Mouse (Mus musculus) hindbrain, postnatal 0 days (tissue): ENCODE measurements around the gene P3h3. TPM values are rescaled to one million over a fixed set of nuclear protein-coding genes. Genes with fewer than 3 reads are reported as not detected.

ENCODE experiments used
- ATAC-seq: fragments of 200-750 bp; cut with Nextera tagmentation; 2 replicates; pipeline ENCODE4 v1.8.0; 2017; ENCODE audit warnings: mild to moderate bottlenecking, moderate TSS enrichment, moderate library complexity
- DNase-seq: peaks from one replicate; pipeline ENCODE4 v3.0.0-alpha.2; 2015; ENCODE audit warnings: low spot score
- H3K27ac ChIP-seq: fragments of 300-500 bp; sonication (generic); 2 replicates; pipeline ENCODE4 v1.5.1; 2014; ENCODE audit warnings: mild to moderate bottlenecking
- H3K27me3 ChIP-seq: fragments of 300-500 bp; sonication (generic); 2 replicates; pipeline ENCODE4 v1.6.1; 2014; ENCODE audit warnings: low read length, mixed read lengths; ENCODE audit not compliant: insufficient read depth
- H3K36me3 ChIP-seq: fragments of 300-500 bp; sonication (generic); 2 replicates; pipeline ENCODE4 v1.6.1; 2014; ENCODE audit warnings: low read length, mixed read lengths; ENCODE audit not compliant: insufficient read depth
- H3K4me1 ChIP-seq: fragments of 300-500 bp; sonication (generic); 2 replicates; pipeline ENCODE4 v1.6.1; 2014; ENCODE audit warnings: antibody characterized with exemption, low read length, mixed read lengths; ENCODE audit not compliant: insufficient read depth
- H3K4me2 ChIP-seq: fragments of 300-500 bp; sonication (generic); 2 replicates; pipeline ENCODE4 v1.6.1; 2014; ENCODE audit warnings: low read depth, mild to moderate bottlenecking, low read length, moderate library complexity, mixed read lengths
- H3K4me3 ChIP-seq: fragments of 300-500 bp; sonication (generic); 2 replicates; pipeline ENCODE4 v1.5.1; 2014; ENCODE audit warnings: low read length
- H3K9ac ChIP-seq: fragments of 300-500 bp; sonication (generic); replicated peaks from 2 replicates; pipeline ENCODE4 v1.6.1; 2014; ENCODE audit warnings: mild to moderate bottlenecking, low read length, moderate library complexity, mixed read lengths
- H3K9me3 ChIP-seq: fragments of 300-500 bp; sonication (generic); 2 replicates; pipeline ENCODE4 v1.6.1; 2016; ENCODE audit warnings: low read length, mixed read lengths
- CTCF ChIP-seq: IDR thresholded peaks from 2 replicates; pipeline ENCODE4 v1.5.1; 2016; ENCODE audit warnings: antibody characterized with exemption, control low read depth, low read depth
- WGBS: fragments of 180-500 bp; shearing (Covaris S2); extraction: QIAGEN DNeasy Blood & Tissue Kit; methylation state at CpG from one replicate; pipeline ENCODE4 v1.1.7; 2014; 5-methylcytosine and 5-hydroxymethylcytosine counted together
- polyA plus RNA-seq: library from polyadenylated mRNA; unstranded; fragments of >200 nt; fragmentation: Nextera tagmentation; extraction: Ambion mirVana; gene quantifications from 2 replicates; pipeline ENCODE4 v1.2.1, GENCODE M21; 2015
- total RNA-seq: library from RNA; depleted of rRNA; stranded (reverse); fragments of >200 nt; gene quantifications from 2 replicates; pipeline ENCODE4 v1.2.3, GENCODE M21; 2014

The P3h3 gene
- total and polyA plus RNA-seq, 2 experiments from 2014 or later, result 11.3 to 71.3 TPM

DNA sequence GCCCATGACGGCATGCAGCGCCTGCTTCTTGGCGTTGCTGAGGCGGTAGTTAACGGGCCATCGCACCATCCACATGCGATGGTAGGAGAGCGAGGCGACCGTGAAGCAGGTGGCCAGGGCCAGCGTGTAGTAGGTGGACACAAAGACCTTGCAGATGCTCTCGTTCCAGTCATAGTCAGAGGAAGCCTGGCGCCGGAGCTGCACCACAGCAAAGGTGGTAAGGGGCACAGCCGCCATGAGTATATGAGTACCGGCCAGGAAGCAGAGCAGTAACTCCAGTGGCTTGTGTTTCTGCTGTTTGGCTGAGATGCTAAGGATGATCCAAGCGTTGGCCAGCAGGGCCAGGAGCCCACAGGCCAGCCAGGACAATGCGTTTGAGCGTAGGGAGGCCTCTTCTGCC is 3.7 kb upstream of the P3h3 start:
- peak overlapping the region; percentile 91 for H3K9ac ChIP-seq

GRCm38 (mm10) chr6:124860511-124860910 is 3.0 kb upstream of the P3h3 start:
- H3K36me3 ChIP-seq, result no peaks in the 10 kb centered on the region
- WGBS, result 73% methylated on average over 9 of the region's 9 CpGs
- no peak overlapping the region for H3K4me3 ChIP-seq
- H3K27me3 ChIP-seq, result no peaks in the 10 kb centered on the region
- H3K9me3 ChIP-seq, result no peaks in the 10 kb centered on the region
- H3K4me1 ChIP-seq, result peaks cover 31% of the 10 kb centered on the region
- no peak for TF ChIP-seq CTCF
- peak overlapping the region; percentile 97; the same call in 1 of the 2 replicates for H3K27ac ChIP-seq
- no peak overlapping the region for H3K4me2 ChIP-seq
- ATAC-seq (no peak), DNase-seq (no peak)
- H3K9ac ChIP-seq, result no peak overlapping the region

More for the DNA sequence above, 3.7 kb upstream of the P3h3 start:
- Histone ChIP-seq H3K27me3 (no peaks in the 10 kb centered on the region), H3K9me3 (no peaks in the 10 kb centered on the region), H3K4me1 (peaks cover 38% of the 10 kb centered on the region), H3K36me3 (no peaks in the 10 kb centered on the region), H3K4me3 (no peak overlapping the region), H3K4me2 (peak overlapping the region; percentile 81), H3K27ac (peak overlapping the region; percentile 97)
- no peak for ATAC-seq
- DNase-seq, result peak; percentile 15
- 67% methylated on average over 19 of the region's 19 CpGs for WGBS
- TF ChIP-seq CTCF, result no peak

DNA sequence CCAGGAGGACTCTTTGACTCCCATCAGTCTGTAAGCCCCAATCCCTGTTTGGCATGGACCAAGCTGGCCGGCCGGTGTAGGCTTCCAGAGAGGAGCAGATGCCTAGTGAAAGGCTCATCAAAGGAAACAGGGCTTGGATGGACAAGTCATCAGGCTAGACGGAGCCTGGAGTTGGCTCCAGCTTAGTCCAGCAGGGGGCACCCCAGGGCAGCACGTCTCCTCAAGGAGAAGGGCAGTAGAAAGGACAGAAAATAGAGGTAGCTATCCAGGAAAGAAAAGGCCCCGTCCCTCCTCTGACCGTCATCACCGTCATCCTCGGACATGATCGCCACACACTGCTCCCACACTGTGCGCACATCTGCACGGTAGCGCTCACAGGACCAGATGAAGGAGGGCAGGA is 2.2 kb upstream of the P3h3 start:
- Histone ChIP-seq H3K27ac (peak overlapping the region; percentile 42), H3K9me3 (no peaks in the 10 kb centered on the region), H3K9ac (no peak overlapping the region), H3K27me3 (no peaks in the 10 kb centered on the region), H3K36me3 (no peaks in the 10 kb centered on the region), H3K4me2 (no peak overlapping the region), H3K4me3 (no peak overlapping the region), H3K4me1 (peaks cover 24% of the 10 kb centered on the region)
- ATAC-seq (peak; percentile 8), DNase-seq (peak; percentile 90)
- 6% methylated on average over 12 of the region's 12 CpGs for WGBS
- peak; percentile 91 for TF ChIP-seq CTCF

DNA sequence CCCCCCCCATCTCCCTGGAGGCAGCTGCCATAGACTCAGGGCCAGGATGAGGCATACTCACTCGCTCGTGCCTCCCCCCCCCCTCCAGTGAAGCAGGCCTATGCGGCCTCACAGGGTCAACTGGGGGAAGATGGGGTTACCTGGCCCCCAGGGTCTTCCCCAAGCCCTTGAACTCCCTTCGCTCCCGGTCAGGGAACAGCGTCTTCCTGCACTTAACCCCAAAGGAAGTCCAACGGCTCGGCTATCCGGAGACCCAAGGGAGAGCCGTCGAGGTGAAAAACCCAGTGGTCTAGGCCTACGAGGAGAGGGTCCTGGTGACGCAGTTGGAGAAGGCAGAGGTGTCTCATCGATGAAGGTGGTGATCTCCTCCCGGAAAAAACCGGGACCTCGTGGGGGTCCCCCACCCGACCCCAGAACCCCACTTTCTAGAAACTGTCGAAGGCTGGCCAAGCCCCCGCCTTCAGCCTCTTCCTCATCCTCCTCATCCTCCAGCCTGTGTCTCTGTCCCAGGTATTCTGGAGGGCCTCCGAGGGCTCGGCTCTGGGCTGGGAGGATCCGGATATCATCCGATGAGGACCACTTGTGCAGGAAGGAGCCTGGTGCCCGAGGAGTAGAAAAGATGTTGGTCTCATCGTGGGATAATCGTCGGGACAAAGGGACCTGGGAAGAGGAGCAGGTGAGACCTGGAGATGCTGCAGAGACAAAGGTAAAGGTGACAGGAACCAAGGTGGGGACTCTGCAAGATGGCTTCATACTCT is 1.2 kb upstream of the P3h3 start:
- H3K4me3 ChIP-seq, result no peak overlapping the region
- H3K27ac ChIP-seq, result peak overlapping the region; percentile 98; the same call in 1 of the 2 replicates
- no peak overlapping the region for H3K4me2 ChIP-seq
- ATAC-seq (no peak), DNase-seq (no peak)
- no peaks in the 10 kb centered on the region for H3K27me3 ChIP-seq
- H3K9ac ChIP-seq, result peak overlapping the region; percentile 21; the same call in 1 of the 2 replicates
- H3K9me3 ChIP-seq, result no peaks in the 10 kb centered on the region
- H3K36me3 ChIP-seq, result no peaks in the 10 kb centered on the region
- no peak for TF ChIP-seq CTCF
- H3K4me1 ChIP-seq, result peaks cover 23% of the 10 kb centered on the region
- WGBS, result 80% methylated on average over 28 of the region's 28 CpGs

DNA sequence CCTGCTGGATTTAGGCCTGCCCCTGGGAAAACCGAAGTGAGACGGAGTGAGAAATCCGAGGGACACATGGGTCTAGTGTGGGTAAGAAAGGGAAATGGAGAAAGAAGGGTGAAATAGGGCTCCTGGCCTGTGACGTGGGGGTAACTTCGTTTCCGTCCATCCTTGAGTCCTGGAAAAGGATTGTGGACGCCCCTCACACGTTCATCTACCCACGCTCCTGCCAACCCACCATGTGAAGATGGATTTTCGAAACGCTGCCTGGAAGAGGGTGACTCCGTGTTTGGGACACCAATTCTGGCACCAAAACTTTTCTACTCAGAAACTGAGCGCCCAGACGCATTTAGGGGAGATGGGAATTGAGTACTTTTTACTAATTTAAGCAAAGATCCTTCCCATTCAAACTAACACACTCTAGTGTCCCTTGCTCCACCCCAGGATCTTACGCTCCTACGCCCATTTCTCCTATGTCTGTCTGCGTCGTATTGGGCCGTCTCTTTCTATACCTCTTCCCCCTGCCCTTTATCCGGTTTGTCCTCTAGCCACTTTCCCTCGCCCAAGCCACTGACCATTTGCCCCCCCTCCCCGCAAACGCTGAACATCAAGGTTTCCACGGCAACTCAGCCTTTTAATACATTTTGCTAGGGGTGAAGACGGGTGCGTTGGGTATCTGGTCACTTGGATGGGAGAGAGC is 433 bp upstream of the P3h3 start:
- WGBS, result 23% methylated on average over 26 of the region's 26 CpGs
- Histone ChIP-seq H3K27ac (peak overlapping the region; percentile 98), H3K36me3 (no peaks in the 10 kb centered on the region), H3K4me1 (peaks cover 20% of the 10 kb centered on the region), H3K9ac (peak overlapping the region; percentile 21; the same call in 1 of the 2 replicates), H3K27me3 (no peaks in the 10 kb centered on the region), H3K4me3 (peak overlapping the region; percentile 70), H3K4me2 (peak overlapping the region; percentile 93), H3K9me3 (no peaks in the 10 kb centered on the region)
- TF ChIP-seq CTCF, result no peak
- ATAC-seq (no peak), DNase-seq (no peak)

DNA sequence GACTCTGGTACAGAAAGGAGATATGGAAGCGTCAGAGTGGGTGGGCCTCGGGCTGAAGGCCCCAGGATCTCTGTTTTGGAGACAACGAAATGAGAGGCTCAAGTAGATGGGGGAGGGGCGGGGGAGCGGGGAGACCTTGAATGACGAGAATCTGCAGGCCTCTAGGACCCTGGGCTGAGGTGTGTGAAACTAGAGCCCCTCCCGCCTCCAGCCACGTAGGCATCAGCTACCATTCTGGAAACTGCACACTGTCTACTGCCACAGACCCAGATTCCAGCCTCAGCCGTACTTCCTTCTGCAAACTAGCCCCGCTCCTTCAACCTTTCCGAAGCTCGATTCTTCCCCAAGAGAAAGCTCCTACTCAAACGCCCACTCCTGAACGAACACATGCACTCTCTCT is 1.2 kb downstream of the P3h3 start:
- Histone ChIP-seq H3K36me3 (no peaks in the 10 kb centered on the region), H3K9me3 (no peaks in the 10 kb centered on the region), H3K27ac (peak overlapping the region; percentile 98), H3K9ac (peak overlapping the region; percentile 92), H3K4me3 (peak overlapping the region; percentile 70), H3K4me1 (peaks cover 6% of the 10 kb centered on the region; the same call in 1 of the 2 replicates), H3K27me3 (no peaks in the 10 kb centered on the region), H3K4me2 (peak overlapping the region; percentile 93)
- DNase-seq (peak; percentile 88), ATAC-seq (peak; percentile 73)
- WGBS, result 7% methylated on average over 14 of the region's 14 CpGs
- TF ChIP-seq CTCF, result no peak
